11 mouse cellular contexts compared by ENCODE assay signal in the genomic region with DNA sequence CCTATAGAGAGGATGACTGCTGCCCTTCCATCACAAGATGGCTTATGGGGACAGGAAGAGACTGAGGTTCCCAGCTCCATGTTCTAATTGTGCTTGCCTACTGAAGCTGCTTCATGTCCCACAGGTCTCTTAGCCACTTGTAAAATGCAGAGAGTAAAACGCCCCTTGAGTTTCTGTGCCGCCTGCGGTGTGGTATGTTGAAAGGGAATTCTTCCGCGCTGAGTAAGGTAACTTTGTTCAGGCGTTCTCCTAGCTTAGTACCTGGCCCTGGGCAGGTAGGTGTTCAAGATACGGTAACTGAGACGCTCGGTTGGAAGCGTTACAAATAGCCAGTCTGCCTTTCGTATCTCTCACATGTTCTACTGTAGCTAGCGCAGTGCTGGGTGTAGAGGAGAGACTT. TPM values are rescaled to one million over a fixed set of nuclear protein-coding genes. Genes with fewer than 3 reads are reported as not detected.
DNase-seq lines count a peak whose midpoint lies in the region; ATAC-seq and TF ChIP-seq lines count a peak whose summit lies in the region.
"Had no signal": no experiment of that assay in that cellular context is flagged by ENCODE, and none has a peak within 500 bp of the region (broad histone marks: within the 10 kb centered on the region; RNA-seq: fewer than 3 reads in every experiment).

No protein-coding gene starts in this region.

- no peak overlapping the region for H3K4me3 ChIP-seq in kidney, postnatal 0 days (replicated peaks; ENCODE audit: low read depth, low read length)
- H3K4me3 ChIP-seq in embryonic facial prominence, embryonic 13.5 days, result peak overlapping the region; percentile 34; the same call in 1 of the 2 replicates
- no peak overlapping the region for H3K4me3 ChIP-seq in forebrain, embryonic 16.5 days (replicated peaks; ENCODE audit: low read length)
- H3K4me3 ChIP-seq in midbrain, embryonic 14.5 days (replicated peaks; ENCODE audit: low read depth, low read length), result no peak overlapping the region

- no peaks in the 10 kb centered on the region for H3K9me3 ChIP-seq in kidney, postnatal 0 days (replicated peaks; ENCODE audit: low read length)
- H3K9me3 ChIP-seq in embryonic facial prominence, embryonic 13.5 days, result no peaks in the 10 kb centered on the region
- no peaks in the 10 kb centered on the region for H3K9me3 ChIP-seq in forebrain, embryonic 16.5 days (ENCODE audit: control insufficient read depth, low read length)
- no peaks in the 10 kb centered on the region for H3K9me3 ChIP-seq in midbrain, embryonic 14.5 days (ENCODE audit: control insufficient read depth, low read length)

- no peaks in the 10 kb centered on the region for H3K36me3 ChIP-seq in kidney, postnatal 0 days (ENCODE audit: insufficient read depth, low read length)
- H3K36me3 ChIP-seq in embryonic facial prominence, embryonic 13.5 days, result no peaks in the 10 kb centered on the region
- H3K36me3 ChIP-seq in forebrain, embryonic 16.5 days (ENCODE audit: control insufficient read depth, insufficient read depth), result no peaks in the 10 kb centered on the region
- H3K36me3 ChIP-seq in midbrain, embryonic 14.5 days (ENCODE audit: control insufficient read depth, insufficient read depth, low read length), result no peaks in the 10 kb centered on the region

- H3K9ac ChIP-seq in kidney, postnatal 0 days (ENCODE audit: low read depth, low read length), result no peak overlapping the region
- no peak overlapping the region for H3K9ac ChIP-seq in embryonic facial prominence, embryonic 13.5 days
- 0 out of 2 replicates have a peak overlapping the region, but pooled peaks have one; percentile 5 for H3K9ac ChIP-seq in forebrain, embryonic 16.5 days (replicated peaks; ENCODE audit: low read depth, low read length)
- no peak overlapping the region for H3K9ac ChIP-seq in midbrain, embryonic 14.5 days (replicated peaks; ENCODE audit: low read length)

- no peak for TF ChIP-seq CTCF in kidney, postnatal 0 days (IDR thresholded peaks at IDR 0.05; ENCODE audit: low read depth)

- no peaks in the 10 kb centered on the region for H3K27me3 ChIP-seq in kidney, postnatal 0 days (ENCODE audit: insufficient read depth, low read length)
- peaks cover 28% of the 10 kb centered on the region for H3K27me3 ChIP-seq in embryonic facial prominence, embryonic 13.5 days
- H3K27me3 ChIP-seq in forebrain, embryonic 16.5 days (replicated peaks; ENCODE audit: control insufficient read depth, insufficient read depth, low read length), result no peaks in the 10 kb centered on the region
- H3K27me3 ChIP-seq in midbrain, embryonic 14.5 days (ENCODE audit: control insufficient read depth, insufficient read depth, low read length), result no peaks in the 10 kb centered on the region

- no peak for ATAC-seq in kidney, postnatal 0 days (replicated peaks; ENCODE audit: low FRiP score, low read depth)
- no peak for ATAC-seq in embryonic facial prominence, embryonic 13.5 days (ENCODE audit: insufficient number of reproducible peaks, insufficient read depth, low FRiP score, low TSS enrichment, low read depth)
- ATAC-seq in forebrain, embryonic 16.5 days, result no peak
- ATAC-seq in midbrain, embryonic 14.5 days (ENCODE audit: low FRiP score, low TSS enrichment), result no peak
- ATAC-seq in erythroid progenitor cell, adult 5-6 weeks (replicated peaks; ENCODE audit: low FRiP score, poor library complexity, severe bottlenecking), result no peak

- peak overlapping the region; percentile 43; the same call in 1 of the 2 replicates for H3K4me2 ChIP-seq in kidney, postnatal 0 days (ENCODE audit: low read length)
- H3K4me2 ChIP-seq in embryonic facial prominence, embryonic 13.5 days, result peak overlapping the region; percentile 54
- H3K4me2 ChIP-seq in forebrain, embryonic 16.5 days (ENCODE audit: low read length), result peak overlapping the region; percentile 29
- peak overlapping the region; percentile 41; the same call in 1 of the 2 replicates for H3K4me2 ChIP-seq in midbrain, embryonic 14.5 days (ENCODE audit: low read length)

- H3K4me1 ChIP-seq in kidney, postnatal 0 days (replicated peaks; ENCODE audit: insufficient read depth, low read length), result 0 out of 2 replicates have a peak, but pooled peaks cover 3% of the 10 kb centered on the region
- peaks cover 50% of the 10 kb centered on the region for H3K4me1 ChIP-seq in embryonic facial prominence, embryonic 13.5 days
- H3K4me1 ChIP-seq in forebrain, embryonic 16.5 days (replicated peaks; ENCODE audit: control insufficient read depth, insufficient read depth, low read length), result peaks cover 51% of the 10 kb centered on the region
- H3K4me1 ChIP-seq in midbrain, embryonic 14.5 days (ENCODE audit: control insufficient read depth, insufficient read depth, low read length), result peaks cover 53% of the 10 kb centered on the region

- H3K27ac ChIP-seq in kidney, postnatal 0 days, result no peak overlapping the region
- H3K27ac ChIP-seq in embryonic facial prominence, embryonic 13.5 days, result no peak overlapping the region
- H3K27ac ChIP-seq in forebrain, embryonic 16.5 days (ENCODE audit: low read length), result 0 out of 2 replicates have a peak overlapping the region, but pooled peaks have one; percentile 11
- no peak overlapping the region for H3K27ac ChIP-seq in midbrain, embryonic 14.5 days (replicated peaks; ENCODE audit: low read depth, low read length)

- DNase-seq in kidney, postnatal 0 days (ENCODE audit: low spot score), result no peak
- no peak for DNase-seq in kidney, postnatal 25 days
- DNase-seq in midbrain, embryonic 14.5 days, result no peak
- DNase-seq in spleen, adult 12 weeks (ENCODE audit: low spot score), result no peak
- DNase-seq in MN1 (ENCODE audit: low spot score), result no peak

- 42% methylated on average over 12 of the region's 12 CpGs for WGBS in kidney, postnatal 0 days
- WGBS in embryonic facial prominence, embryonic 13.5 days, result 37% methylated on average over 12 of the region's 12 CpGs
- WGBS in forebrain, embryonic 16.5 days, result 44% methylated on average over 12 of the region's 12 CpGs
- 42% methylated on average over 12 of the region's 12 CpGs for WGBS in midbrain, embryonic 14.5 days

RNA-seq across cellular contexts. Expression of a gene that starts 17.9 kb away (rescaled TPM):
- polyA plus RNA-seq in kidney, postnatal 0 days (2015; fragmentation: Nextera tagmentation; extraction: Ambion mirVana), result not detected in 2 replicates
- polyA plus RNA-seq in embryonic facial prominence, embryonic 13.5 days (2015; fragmentation: Nextera tagmentation; extraction: Ambion mirVana), result not detected in 2 replicates
- 0.86 TPM in 1 of 2 replicates, not detected in the other for polyA plus RNA-seq in forebrain, embryonic 16.5 days (2015; fragmentation: Nextera tagmentation; extraction: Ambion mirVana)
- polyA plus RNA-seq in midbrain, embryonic 14.5 days (2014; fragmentation: Nextera tagmentation; extraction: Ambion mirVana), result 0.70 TPM in 1 of 2 replicates, not detected in the other
- total RNA-seq in erythroid progenitor cell, adult 5-6 weeks (2015; ENCODE audit: low replicate concordance), result not detected in 2 replicates
- total RNA-seq in erythroid progenitor cell, adult 5-6 weeks (2017; ENCODE audit: low replicate concordance), result not detected in 2 replicates
- total RNA-seq: layer of hippocampus, postnatal 14 days had no signal
- polyA plus RNA-seq: gonadal fat pad, adult 2 months; urinary bladder, adult 2 months had no signal

RNA-seq across cellular contexts. Expression of a gene that starts 20.4 kb away (rescaled TPM):
- polyA plus RNA-seq in kidney, postnatal 0 days (2015; fragmentation: Nextera tagmentation; extraction: Ambion mirVana), result 0.07 and 0.13 TPM in 2 replicates
- polyA plus RNA-seq in embryonic facial prominence, embryonic 13.5 days (2015; fragmentation: Nextera tagmentation; extraction: Ambion mirVana), result 0.34 and 0.37 TPM in 2 replicates
- polyA plus RNA-seq in forebrain, embryonic 16.5 days (2015; fragmentation: Nextera tagmentation; extraction: Ambion mirVana), result 2.5 and 3.3 TPM in 2 replicates
- polyA plus RNA-seq in midbrain, embryonic 14.5 days (2014; fragmentation: Nextera tagmentation; extraction: Ambion mirVana), result 4.4 and 4.5 TPM in 2 replicates
- total RNA-seq in erythroid progenitor cell, adult 5-6 weeks (2015; ENCODE audit: low replicate concordance), result not detected in 2 replicates
- total RNA-seq in erythroid progenitor cell, adult 5-6 weeks (2017; ENCODE audit: low replicate concordance), result not detected in 2 replicates

RNA-seq across cellular contexts. Expression of a gene that starts 20.4 kb away (rescaled TPM):
- 0.37 and 0.80 TPM in 2 replicates for polyA plus RNA-seq in kidney, postnatal 0 days (2015; fragmentation: Nextera tagmentation; extraction: Ambion mirVana)
- 1.2 and 1.8 TPM in 2 replicates for polyA plus RNA-seq in embryonic facial prominence, embryonic 13.5 days (2015; fragmentation: Nextera tagmentation; extraction: Ambion mirVana)
- polyA plus RNA-seq in forebrain, embryonic 16.5 days (2015; fragmentation: Nextera tagmentation; extraction: Ambion mirVana), result 14.9 and 18.4 TPM in 2 replicates
- 21.2 and 23.2 TPM in 2 replicates for polyA plus RNA-seq in midbrain, embryonic 14.5 days (2014; fragmentation: Nextera tagmentation; extraction: Ambion mirVana)
- total RNA-seq in erythroid progenitor cell, adult 5-6 weeks (2015; ENCODE audit: low replicate concordance), result not detected in 2 replicates
- total RNA-seq in erythroid progenitor cell, adult 5-6 weeks (2017; ENCODE audit: low replicate concordance), result not detected in 2 replicates
